Mouse (Mus musculus) kidney, embryonic 16.5 days (tissue): ENCODE data around the gene Olfr44. TPM values are rescaled to one million over a fixed set of nuclear protein-coding genes. Genes with fewer than 3 reads are reported as not detected.

Experiments
- polyA plus RNA-seq: library from polyadenylated mRNA; unstranded; fragments of >200 nt; fragmentation: Nextera tagmentation; extraction: Ambion mirVana; gene quantifications from 2 replicates; pipeline ENCODE4 v1.2.1, GENCODE M21; 2015

Gene Olfr44
- polyA plus RNA-seq, 1 experiment from 2014 or later = not detected

Other genes with a start within 250 kb of the Olfr44 start
- gene Olfr1537, start 244.0 kb downstream of the Olfr44 start, polyA plus RNA-seq = not detected in 2 replicates
- not detected in 2 replicates for gene Olfr945, start 217.2 kb downstream of the Olfr44 start, polyA plus RNA-seq
- not detected in 2 replicates for gene Olfr948, start 167.9 kb downstream of the Olfr44 start, polyA plus RNA-seq
- not detected in 2 replicates for gene Olfr951, start 106.6 kb downstream of the Olfr44 start, polyA plus RNA-seq
- gene Olfr952, start 66.8 kb downstream of the Olfr44 start, polyA plus RNA-seq = not detected in 2 replicates
- gene Olfr954, start 37.3 kb downstream of the Olfr44 start, polyA plus RNA-seq = not detected in 2 replicates
- gene Olfr955, start 22.1 kb downstream of the Olfr44 start, polyA plus RNA-seq = not detected in 2 replicates
- not detected in 2 replicates for gene Olfr957, start 21.8 kb upstream of the Olfr44 start, polyA plus RNA-seq
- not detected in 2 replicates for gene Olfr958, start 60.1 kb upstream of the Olfr44 start, polyA plus RNA-seq
- gene Olfr959, start 81.6 kb upstream of the Olfr44 start, polyA plus RNA-seq = not detected in 2 replicates
- 15.5 and 16.2 TPM in 2 replicates for gene AW551984, start 110.4 kb upstream of the Olfr44 start, polyA plus RNA-seq
- not detected in 2 replicates for gene Olfr148, start 116.7 kb upstream of the Olfr44 start, polyA plus RNA-seq
- gene Olfr960, start 127.4 kb upstream of the Olfr44 start, polyA plus RNA-seq = not detected in 2 replicates
- gene Olfr961, start 151.1 kb upstream of the Olfr44 start, polyA plus RNA-seq = not detected in 2 replicates
- not detected in 2 replicates for gene Olfr963, start 173.2 kb upstream of the Olfr44 start, polyA plus RNA-seq
- gene Olfr149, start 213.1 kb upstream of the Olfr44 start, polyA plus RNA-seq = not detected in 2 replicates
- gene Olfr965, start 217.4 kb upstream of the Olfr44 start, polyA plus RNA-seq = not detected in 2 replicates
- not detected in 2 replicates for gene Olfr150, start 237.0 kb upstream of the Olfr44 start, polyA plus RNA-seq